Mouse (Mus musculus) layer of hippocampus, postnatal 36 days (tissue): ENCODE data around the gene Sars2. TPM values are rescaled to one million over a fixed set of nuclear protein-coding genes. Genes with fewer than 3 reads are reported as not detected.
A peak's percentile ranks its signal among the peaks of the same experiment; 100 is the strongest.

Experiments used
- DNase-seq, 2 experiments: peaks; one replicate each; pipeline ENCODE4 v3.0.0; 2022
- total RNA-seq, 2 experiments: library from RNA; stranded (reverse); gene quantifications; 2 replicates each; pipeline ENCODE4 v1.2.3; 2021

The Sars2 gene
- total RNA-seq, 2 experiments from 2014 or later: 9.9 to 11.6 TPM

DNA sequence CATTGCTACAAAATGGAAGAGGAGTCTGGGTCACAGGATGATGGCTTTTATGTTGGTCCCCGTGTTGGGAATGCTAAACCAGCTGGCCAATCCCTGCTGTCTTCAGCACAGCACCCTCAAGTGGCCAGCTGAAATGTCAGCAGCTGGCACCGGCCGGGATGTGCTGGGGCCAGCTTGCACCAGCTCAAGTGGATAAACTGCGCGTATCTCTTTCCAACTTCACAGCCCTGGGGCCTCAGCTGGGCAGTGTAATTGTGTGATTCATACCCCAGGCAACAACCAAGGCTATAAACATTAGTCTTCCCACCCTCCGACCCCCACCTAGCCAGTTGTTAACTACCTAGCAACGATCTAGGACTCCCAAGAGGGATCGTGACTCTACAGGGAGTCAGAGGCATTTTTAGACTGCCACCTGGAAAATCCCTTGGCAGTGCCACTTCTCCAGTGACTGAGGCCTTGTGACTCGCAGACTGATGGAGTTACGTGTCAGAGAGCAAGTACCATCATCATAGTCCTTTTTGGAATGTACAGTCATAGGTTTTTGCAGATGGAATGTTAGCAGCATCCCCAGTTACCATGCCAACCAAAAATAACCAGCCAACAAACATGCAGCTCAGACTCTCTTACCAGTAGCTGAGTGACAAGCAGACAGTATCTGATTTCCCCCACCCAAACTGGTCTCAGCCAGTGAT, 14.0 kb upstream of the Sars2 start:
- DNase-seq: peak; percentile 54 to 55

DNA sequence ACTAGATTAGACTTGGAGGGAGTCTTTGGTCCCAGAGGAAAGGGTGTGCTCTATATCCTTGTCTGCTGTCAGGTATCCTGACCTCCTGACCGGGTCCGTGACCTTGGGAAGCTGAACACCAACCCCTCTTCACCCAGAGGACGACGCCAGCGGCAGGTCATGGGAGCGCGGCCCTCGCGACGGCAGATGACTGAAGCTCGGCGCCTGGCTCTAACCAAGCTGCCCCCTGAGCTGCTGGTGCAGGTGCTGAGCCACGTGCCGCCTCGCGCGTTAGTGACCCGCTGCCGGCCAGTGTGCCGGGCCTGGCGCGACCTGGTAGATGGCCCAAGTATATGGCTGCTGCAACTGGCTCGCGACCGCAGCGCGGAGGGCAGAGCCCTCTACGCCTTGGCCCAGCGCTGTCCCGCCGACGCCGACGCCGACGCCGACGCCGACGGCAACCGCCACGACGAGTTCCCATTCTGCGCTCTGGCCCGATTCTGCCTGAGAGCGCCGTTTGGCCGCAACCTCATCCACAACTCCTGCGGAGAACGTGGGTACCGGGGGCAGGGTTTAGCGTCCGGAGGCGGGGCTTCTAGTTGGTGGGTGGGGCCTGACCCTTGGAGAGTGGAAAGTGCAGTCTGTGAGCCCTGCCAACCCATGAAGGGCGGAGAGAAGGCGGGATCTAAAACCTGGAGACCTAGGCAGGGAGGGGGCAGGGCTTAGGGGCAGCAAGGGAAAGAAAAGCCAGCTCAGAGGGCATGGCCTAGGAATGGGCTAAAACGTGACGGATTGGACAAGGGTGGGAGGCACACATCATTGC, 9.2 kb upstream of the Sars2 start:
- peak; percentile 50 to 59 for DNase-seq

DNA sequence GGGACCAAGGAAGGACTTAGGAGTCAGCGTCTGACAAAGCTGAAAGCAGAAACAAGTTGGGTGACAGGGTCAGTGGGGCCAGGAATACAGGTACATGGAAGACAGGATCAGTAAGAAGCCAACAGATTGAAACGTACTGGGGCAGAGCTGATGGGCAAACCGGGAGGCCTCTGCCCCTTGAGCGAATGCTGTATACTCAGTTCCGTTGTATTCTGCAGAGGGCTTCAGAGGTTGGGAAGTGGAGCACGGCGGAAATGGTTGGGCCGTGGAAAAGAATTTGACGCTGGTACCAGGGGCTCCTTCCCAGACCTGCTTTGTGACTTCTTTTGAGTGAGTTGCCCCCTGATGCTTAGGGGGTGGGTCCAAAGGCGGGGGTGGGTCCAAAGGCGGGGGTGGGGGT, 8.6 kb upstream of the Sars2 start:
- no peak for DNase-seq

DNA sequence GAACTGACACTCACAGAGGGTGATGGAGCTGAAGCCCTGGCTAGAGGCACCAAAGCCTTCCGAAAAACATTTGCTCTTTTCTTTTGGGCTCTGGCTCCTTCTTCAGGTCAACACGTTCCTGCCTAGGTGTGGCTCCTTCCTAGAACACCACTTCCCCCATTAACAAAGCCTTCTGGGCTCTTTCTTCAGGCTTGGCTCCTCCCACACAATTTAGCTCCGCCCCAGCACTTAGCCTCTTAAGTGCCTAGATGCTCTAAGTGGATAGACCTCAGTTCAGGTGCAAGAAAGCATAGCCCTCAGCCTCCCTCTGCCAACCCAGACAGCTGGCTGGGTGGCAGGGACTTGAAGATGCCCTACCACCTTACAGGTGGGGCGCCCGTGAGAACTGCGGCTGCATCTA, 6.1 kb upstream of the Sars2 start:
- no peak for DNase-seq

DNA sequence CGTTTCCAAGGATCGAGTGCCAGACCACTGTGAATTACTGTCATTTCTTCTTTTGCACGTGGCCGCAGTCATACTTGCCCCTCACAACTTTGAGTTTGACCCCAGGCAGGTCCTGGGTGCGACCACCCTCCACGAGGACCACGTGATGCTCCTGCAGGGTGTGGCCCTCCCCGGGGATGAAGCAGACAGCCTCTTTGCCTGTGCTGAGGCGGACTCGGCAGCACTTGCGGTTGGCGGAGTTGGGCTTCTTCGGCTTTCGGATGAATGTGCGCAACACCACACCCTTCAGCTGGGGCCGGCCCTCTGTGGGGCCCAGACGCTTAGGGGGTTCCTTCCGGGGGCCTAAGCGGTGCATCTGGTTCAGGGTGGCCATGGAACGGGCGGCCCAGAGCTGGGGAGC, 2.0 kb upstream of the Sars2 start:
- DNase-seq: no peak

DNA sequence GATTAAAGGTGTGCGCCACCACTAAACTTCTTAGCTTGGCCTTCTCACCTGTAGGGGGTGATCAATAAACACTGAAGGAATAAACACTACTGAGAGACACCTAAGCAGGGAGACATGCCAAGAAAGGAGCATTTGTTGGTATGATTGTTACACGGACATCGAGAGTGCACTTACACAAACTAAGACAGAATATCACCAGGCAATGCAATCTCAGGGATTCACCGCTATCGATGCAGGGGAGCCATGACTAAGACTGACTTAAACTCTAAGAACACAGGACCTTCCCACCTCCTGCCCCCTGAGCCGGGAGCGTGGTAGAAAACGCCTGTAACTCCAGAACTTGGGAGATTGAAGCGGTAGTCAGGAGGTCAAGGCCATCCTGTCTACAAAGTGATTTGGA, 843 bp upstream of the Sars2 start:
- DNase-seq: no peak

DNA sequence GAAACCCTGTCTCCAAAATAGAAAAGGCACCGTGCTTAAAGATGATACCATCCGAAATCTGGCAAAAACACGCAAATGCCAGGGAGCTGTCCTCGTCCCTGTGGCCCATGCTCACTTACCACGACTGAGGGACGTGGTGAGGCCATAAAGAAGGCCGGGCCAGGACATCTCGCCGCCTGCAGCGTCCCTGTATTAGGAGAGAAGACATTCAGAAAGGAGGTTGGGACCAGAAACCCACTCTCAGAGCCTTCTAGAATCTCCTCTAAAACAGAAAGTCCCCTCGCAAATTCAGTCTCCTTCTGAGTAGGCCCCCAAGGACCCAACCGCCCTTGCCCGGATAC, 454 bp upstream of the Sars2 start:
- no peak for DNase-seq

DNA sequence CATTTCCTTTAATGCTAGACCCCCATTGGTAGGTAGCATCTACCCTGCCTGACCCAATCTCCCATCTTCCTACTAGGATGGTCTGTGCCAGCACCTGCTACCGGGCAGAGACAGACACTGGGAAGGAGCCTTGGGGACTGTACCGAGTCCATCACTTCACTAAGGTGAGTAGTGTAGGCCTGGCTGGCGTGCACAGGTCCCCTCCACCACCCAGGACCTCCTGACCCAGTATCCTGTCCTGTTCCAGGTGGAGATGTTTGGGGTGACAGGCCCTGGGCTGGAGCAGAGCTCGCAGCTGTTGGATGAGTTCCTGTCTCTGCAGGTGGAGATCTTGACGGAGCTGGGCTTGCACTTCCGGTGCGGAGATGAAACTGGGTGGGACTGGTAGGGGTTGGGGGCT, 8.1 kb downstream of the Sars2 start:
- no peak for DNase-seq

DNA sequence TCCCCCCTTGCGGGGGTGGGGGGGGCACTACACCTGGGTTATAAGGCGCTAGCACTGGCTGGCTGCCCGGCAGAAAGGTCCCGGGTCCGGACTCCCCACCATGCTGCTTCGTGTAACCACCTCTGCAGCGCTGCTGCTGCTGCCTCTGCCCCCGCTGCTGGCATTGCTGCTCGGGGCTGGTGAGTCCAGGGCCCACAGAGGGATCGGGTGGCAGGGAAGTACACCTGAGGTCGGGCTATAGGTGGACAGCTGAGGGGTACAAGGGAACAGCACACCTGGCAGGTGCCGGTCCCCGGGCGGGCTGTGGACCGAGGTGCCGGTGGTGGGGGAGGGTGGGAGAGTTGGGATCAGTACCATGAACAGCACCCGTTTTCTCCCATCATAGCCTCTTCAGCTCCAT, 14.3 kb downstream of the Sars2 start, which contains the start of gene Ccer2:
Ccer2 (plus strand) TSS at position 96 of the 400 bp plus-strand sequence.
- no peak for DNase-seq

DNA sequence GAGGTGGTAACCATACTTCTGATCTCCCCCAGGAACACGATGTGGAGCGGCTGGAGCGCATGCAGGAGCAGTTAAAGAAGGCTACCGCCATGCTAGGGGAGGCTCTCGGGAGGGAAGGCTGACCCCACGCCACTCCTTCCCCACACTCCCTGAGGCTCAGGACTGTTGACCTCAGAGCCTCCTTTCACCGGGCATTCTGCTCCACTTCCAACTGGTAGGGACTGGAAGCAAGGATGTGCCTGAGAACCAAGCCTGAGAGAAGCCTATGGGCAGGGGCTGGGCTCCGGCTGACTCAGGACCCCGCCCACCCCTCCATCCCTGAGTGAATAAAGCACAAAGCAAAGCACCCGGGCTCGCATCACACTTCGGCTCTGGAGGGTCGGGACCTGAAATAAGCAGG, 16.8 kb downstream of the Sars2 start:
- DNase-seq: no peak

DNA sequence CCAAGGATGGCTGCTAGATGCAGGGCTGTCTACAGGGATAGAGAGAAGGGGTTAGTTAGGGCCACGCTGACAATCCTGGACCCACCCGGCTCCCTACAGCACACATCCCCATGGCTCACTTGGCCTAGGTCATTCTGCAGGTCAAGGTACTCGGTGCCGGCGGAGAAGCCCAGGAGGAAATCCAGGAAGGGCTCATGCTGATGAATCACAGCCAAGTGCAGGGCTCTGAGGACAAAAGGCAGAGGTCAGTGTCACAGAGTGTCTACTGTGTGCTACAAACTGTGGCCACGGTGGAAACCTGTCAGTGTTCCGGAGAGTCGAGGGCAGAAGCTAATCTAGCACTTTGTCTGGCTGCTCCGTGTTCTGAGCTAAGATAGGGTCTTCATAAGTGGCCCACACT, 20.1 kb downstream of the Sars2 start:
- no peak for DNase-seq

DNA sequence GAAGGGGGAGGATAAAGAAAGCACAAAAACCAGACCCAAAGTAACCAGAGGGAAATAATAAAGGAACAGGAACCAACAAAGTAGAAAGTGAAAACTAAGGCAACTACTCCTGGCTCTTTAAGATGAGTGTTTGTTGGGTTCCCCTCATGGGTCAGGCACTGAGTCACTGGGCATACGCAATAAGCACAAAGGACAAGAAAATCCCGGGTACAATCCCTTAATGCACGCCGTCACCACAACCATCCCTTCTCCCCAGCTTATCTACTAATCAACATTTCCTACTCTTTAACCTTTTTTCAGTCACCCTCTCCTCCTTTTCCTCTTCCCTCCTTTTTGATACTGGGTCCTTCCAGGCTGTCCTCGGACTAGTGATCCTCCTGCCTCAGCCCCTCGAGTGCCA, 23.4 kb downstream of the Sars2 start:
- DNase-seq: no peak

DNA sequence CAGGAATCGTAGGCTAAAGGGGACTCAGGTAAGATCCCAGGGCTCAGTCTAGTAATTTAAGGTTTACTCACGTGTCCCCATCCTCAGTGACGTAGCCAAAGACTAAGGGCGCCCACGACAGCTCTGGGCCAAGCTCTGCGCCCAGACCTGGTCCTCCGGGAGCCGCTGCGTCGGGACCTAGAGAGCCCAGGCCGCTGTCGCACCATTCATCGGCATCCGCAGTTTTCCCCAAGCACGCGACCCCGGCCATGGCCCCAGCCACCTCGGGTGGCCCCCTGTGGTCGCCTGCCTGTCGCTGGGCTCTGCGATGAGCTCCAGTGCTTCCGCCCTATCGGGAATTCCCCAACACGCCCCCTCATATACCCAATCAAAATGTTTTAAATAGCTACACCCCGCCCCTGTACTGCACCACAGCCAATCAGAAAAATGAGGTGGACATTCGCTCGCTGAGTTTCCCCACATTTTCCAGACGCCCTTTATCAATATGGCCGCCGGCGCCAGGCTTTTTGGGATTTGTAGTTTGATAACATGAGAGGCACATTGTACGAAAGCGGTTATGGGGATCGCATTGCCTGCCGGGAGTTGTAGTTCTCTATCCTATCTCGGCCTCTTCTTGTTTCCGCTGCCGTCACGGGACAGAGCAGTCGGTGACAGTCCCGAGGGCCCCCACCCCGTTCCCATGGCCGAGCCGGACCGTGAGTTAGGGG, 24.5 kb downstream of the Sars2 start, which contains the start of gene Sirt2:
Sirt2 (plus strand) TSS at position 563 of the 707 bp plus-strand sequence.
- DNase-seq: peak; percentile 97 to 98

DNA sequence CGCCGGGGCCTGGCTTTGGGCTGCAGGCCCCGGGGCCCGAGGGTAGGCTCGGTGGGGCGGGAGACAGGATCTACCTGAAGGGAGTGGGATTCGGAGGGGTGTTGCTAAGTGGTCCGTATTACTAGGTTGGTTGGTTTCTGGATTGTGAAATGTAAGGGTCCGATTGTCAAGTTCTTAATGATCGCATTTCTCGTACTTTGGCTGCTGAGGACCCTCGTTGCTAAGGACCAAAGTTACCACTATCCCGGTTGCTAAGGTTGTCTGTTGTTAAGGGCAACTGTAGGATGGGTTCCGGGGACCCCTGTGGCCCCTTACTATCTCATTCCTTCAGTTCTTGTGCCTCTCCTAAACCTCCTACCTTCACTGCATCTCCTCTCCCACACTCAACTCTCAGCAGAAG, 25.1 kb downstream of the Sars2 start:
- DNase-seq: no peak

DNA sequence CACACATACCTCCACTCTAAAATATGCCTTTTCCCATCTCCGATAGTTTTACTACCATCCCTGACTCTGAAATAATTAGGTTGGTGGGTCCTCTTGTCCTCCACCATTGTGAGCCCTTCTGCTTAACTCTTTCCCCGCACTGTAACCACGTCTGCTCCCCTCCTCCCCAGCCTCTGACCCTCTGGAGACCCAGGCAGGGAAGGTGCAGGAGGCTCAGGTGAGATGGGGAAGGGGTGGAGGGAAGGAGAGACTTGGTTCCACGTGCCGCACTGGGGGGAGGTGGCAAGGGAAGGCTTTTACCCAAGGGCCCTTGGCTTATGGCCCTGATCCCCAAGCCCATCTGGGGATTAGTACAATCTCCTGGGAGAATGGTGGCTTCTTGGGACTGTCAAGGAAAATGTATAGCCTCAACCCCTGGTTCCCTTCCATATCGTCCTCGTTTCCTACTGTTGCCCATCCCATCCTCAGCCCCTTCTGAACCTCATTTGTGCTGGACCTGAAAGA, 25.7 kb downstream of the Sars2 start, which contains the start of gene Nfkbib:
Nfkbib (minus strand) TSS at position 51 of the 504 bp plus-strand sequence.
- no peak for DNase-seq

DNA sequence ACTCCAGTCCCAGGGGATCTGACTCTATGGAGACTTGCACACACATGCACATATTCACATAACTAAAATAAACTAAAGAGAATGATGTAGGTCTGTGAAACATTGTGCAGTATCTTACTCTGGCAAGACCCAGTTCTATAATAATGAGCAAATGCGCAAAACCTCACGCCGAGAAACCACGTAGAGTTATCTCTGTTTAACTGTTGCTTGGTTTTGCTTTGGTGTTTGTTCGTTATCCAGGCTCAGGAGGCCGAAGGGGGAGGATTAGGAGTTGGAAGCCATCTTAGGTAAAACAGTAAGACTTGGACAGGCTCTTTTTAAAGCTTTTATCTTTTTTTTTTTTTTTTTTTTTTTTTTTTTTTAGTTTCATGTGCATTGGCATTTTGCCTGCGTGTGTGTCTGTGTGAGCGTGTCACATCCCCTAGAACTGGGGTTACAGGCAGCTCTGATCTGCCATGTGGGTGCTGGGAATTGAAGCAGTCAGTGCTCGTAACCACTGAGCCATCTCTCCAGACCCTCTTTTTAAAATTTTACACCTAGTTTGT, 27.7 kb downstream of the Sars2 start:
- no peak for DNase-seq

DNA sequence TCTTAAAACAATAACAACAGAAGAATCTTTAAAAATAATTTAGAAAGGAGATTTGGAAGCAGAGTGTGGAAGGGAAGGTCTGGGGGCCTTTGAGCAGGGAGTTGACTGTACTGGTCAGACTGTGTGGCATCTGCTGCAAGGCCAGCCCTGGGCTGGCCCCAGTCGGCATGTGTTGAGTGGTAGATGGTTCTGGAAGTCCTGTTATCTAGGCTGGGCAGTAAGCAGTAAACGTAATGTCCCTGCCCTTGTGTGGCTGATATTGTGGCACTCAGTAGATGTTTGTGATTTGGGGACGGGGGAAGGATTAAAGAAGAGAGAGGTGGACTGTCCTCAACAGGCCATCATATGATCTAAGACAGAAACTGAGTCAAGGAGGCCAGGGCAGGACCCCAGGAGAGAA, 28.5 kb downstream of the Sars2 start:
- DNase-seq: no peak

DNA sequence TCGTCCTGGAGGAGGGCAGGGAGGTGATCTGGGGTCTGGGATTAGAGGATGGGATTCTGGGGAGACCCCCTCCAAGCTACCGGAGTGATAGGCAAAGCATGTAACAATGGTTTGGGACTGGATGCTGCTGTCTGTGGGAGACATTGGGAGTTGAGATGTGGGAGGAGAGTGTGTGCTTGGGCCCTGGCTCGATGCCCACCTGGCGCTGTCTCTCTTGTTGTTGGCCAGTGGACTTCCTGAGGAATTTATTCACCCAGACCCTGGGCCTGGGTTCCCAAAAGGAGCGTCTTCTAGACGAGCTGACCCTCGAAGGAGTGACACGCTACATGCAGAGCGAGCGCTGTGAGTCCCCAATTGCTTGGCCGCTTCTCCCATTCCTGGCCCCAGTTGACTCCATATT, 30.1 kb downstream of the Sars2 start:
- DNase-seq: no peak

DNA sequence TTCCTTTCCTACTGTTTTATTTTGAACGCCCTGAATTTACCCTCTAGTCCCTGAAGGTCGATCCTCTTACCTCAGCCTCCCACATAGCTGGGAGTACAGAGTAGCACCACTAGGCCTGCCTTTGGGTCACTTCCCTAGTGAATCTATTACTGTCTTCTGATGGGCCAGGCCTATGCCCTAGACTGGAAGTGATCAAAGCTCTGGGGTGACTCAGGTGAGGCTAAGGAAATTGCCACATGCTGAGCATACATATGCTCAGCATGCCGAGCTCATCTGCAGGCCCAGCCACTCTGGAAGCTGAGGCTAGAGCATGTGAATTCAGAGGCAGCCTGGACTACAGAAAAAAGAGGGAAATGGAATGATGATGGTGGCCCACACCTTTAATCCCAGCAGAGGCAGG, 31.4 kb downstream of the Sars2 start:
- no peak for DNase-seq

DNA sequence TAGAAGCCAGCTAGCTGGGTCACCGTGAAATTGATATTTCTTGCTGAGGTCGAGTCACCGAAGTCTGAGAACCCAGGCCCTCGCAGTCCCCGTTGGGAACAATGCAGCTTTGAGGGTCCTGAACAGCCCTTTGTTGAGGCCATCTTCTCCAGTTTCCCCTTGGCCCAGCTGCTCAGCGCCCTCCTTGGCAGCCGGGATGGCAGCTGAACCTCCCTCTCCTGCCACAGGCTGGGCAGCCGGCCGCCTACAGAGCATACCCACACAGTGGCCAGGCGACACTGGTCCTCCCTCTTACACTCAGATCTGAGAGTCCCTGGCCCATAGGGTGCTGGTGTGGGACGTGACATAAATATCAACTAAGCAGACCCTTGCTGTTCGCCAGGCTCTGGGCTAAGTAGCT, 32.4 kb downstream of the Sars2 start:
- peak; percentile 42 to 64 for DNase-seq

DNA sequence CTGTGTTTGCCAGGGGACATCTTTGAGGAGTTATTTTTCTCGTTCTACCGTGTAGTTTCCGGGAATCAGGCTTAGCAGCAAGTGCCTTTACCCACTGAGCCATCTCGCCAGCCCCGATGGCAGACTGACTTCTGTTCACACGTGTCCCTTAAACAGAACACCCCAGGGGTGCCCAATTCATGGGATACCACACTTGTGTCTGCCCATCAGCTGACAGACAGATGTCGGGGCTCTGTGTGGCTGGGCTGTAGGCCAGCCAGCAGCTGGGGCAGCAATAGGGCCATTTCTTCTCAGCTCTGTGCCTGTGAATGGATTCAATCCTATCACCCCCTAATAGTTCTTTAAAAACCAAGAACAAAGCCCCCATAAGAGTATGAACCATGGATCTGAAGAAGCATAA, 33.3 kb downstream of the Sars2 start:
- no peak for DNase-seq

DNA sequence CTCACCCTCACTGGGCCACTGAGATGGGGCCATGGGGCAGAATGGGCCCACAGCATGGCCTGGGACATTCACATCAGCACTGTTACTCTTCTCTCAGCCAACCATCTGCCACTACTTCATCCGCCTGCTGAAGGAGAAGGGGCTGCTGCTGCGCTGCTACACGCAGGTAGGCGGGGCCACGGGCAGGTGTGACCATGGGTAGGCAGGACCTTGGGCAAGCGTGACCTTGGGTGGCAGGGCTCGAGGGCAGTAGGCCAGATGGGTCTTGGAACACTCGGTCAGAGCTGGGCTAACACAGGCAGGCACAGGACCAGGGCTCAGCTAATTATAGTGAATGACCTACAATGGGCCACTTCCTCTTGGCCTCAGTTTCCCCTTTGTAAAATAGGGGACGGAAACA, 37.0 kb downstream of the Sars2 start:
- DNase-seq: no peak
